Mouse (Mus musculus): ENCODE data around the gene Tsnax. TPM values are rescaled to one million over a fixed set of nuclear protein-coding genes. Genes with fewer than 3 reads are reported as not detected.

The Tsnax gene
- polyA plus RNA-seq, 1 experiment from 2014 or later = 91.9 TPM

GRCm38 (mm10) chr8:125066913-125067595, 54.3 kb downstream of the Tsnax start:
- WGBS = 27% methylated on average over 12 of the region's 12 CpGs
- Histone ChIP-seq H3K27me3 (ENCODE audit: insufficient read depth, low read length) (no peaks in the 10 kb centered on the region), H3K4me3 (replicated peaks; ENCODE audit: low read depth, low read length) (no peak overlapping the region), H3K4me2 (ENCODE audit: low read length) (0 out of 2 replicates have a peak overlapping the region, but pooled peaks have one; percentile 2), H3K4me1 (replicated peaks; ENCODE audit: insufficient read depth, low read length) (no peaks in the 10 kb centered on the region), H3K27ac (peak overlapping the region; percentile 47), H3K9me3 (replicated peaks; ENCODE audit: low read length) (no peaks in the 10 kb centered on the region), H3K9ac (ENCODE audit: low read depth, low read length) (no peak overlapping the region), H3K36me3 (ENCODE audit: insufficient read depth, low read length) (no peaks in the 10 kb centered on the region)
- DNase-seq (ENCODE audit: low spot score) (peak; percentile 92), ATAC-seq (replicated peaks; ENCODE audit: low FRiP score, low read depth) (no peak; the same call in 1 of the 2 replicates)
- TF ChIP-seq CTCF (IDR thresholded peaks at IDR 0.05; ENCODE audit: low read depth) = peak; percentile 81

GRCm38 (mm10) chr8:125067596-125067960, 54.8 kb downstream of the Tsnax start:
- ATAC-seq (replicated peaks; ENCODE audit: low FRiP score, low read depth) (peak; percentile 46; the same call in 1 of the 2 replicates), DNase-seq (ENCODE audit: low spot score) (no peak)
- peak overlapping the region; percentile 47 for H3K27ac ChIP-seq
- WGBS = 75% methylated on average over 9 of the region's 9 CpGs
- H3K4me1 ChIP-seq (replicated peaks; ENCODE audit: insufficient read depth, low read length) = no peaks in the 10 kb centered on the region
- H3K4me3 ChIP-seq (replicated peaks; ENCODE audit: low read depth, low read length) = no peak overlapping the region
- H3K4me2 ChIP-seq (ENCODE audit: low read length) = no peak overlapping the region
- H3K27me3 ChIP-seq (ENCODE audit: insufficient read depth, low read length) = no peaks in the 10 kb centered on the region
- H3K36me3 ChIP-seq (ENCODE audit: insufficient read depth, low read length) = no peaks in the 10 kb centered on the region
- no peak overlapping the region for H3K9ac ChIP-seq (ENCODE audit: low read depth, low read length)
- H3K9me3 ChIP-seq (replicated peaks; ENCODE audit: low read length) = no peaks in the 10 kb centered on the region
- TF ChIP-seq CTCF (IDR thresholded peaks at IDR 0.05; ENCODE audit: low read depth) = no peak

DNA sequence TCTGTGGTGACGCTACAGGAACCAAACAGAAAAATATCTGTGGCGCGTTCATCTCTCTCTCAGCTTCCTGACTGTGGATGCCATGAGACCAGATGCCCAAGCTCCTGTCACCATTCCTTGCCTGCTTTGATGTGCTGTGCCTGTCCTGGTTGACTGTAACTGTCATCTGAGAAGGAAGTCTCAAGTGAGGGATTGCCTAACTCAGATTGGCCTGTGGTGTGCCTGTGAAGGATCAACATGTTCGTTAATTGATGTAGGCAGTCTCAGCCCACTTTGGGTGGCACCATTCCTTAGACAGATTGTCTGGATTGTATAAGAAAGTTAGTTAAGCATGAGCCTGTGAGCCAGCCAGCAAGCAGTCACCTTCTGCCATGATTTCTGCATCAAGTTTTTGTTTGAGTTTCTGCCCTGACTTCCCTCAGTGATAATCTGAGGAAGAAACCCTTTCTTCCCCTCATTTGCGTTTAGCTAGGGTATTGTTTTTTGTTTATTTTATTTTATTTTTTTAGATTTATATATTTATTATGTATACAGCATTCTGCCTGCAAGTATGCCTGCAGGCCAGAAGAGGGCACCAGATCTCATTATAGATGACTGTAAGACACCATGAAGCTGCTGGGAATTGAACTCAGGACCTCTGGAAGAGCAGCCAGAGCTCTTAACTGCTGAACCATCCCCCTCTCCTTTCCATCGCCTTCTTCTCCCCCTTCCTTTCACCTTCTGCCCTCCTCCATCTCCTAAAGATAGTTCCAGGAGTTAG, 55.5 kb downstream of the Tsnax start:
- ATAC-seq (replicated peaks; ENCODE audit: low FRiP score, low read depth) = no peak
- peak; percentile 53 for TF ChIP-seq CTCF (IDR thresholded peaks at IDR 0.05; ENCODE audit: low read depth)
- no peaks in the 10 kb centered on the region for H3K27me3 ChIP-seq (ENCODE audit: insufficient read depth, low read length)
- no peak for DNase-seq (ENCODE audit: low spot score)
- H3K4me3 ChIP-seq (replicated peaks; ENCODE audit: low read depth, low read length) = no peak overlapping the region
- 80% methylated on average over 6 of the region's 6 CpGs for WGBS
- H3K4me2 ChIP-seq (ENCODE audit: low read length) = no peak overlapping the region
- no peaks in the 10 kb centered on the region for H3K9me3 ChIP-seq (replicated peaks; ENCODE audit: low read length)
- H3K36me3 ChIP-seq (ENCODE audit: insufficient read depth, low read length) = no peaks in the 10 kb centered on the region
- peak overlapping the region; percentile 47; the same call in 1 of the 2 replicates for H3K27ac ChIP-seq
- no peaks in the 10 kb centered on the region for H3K4me1 ChIP-seq (replicated peaks; ENCODE audit: insufficient read depth, low read length)
- H3K9ac ChIP-seq (ENCODE audit: low read depth, low read length) = no peak overlapping the region

DNA sequence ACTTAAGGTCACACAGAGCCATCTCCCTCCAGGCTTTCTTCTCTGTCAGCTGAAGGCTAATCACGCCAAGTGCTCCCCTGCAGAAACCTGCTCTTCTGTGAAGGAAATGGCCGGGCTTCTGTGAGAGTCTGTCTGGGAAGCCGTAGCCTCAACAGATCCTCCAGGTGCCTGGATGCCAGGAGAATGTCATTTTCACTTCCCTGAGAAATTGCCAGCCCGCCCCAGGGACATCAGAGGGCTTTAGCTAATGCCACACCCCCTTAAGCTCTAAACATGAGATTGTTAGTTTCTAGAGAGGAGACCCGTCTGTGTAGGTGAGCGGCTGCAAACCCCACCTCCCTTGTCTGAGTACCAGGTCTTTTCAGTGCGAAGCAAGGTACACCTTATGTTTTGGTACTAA, 56.5 kb downstream of the Tsnax start:
- Histone ChIP-seq H3K9ac (ENCODE audit: low read depth, low read length) (no peak overlapping the region), H3K4me2 (ENCODE audit: low read length) (no peak overlapping the region), H3K9me3 (replicated peaks; ENCODE audit: low read length) (no peaks in the 10 kb centered on the region), H3K4me1 (replicated peaks; ENCODE audit: insufficient read depth, low read length) (no peaks in the 10 kb centered on the region), H3K36me3 (ENCODE audit: insufficient read depth, low read length) (no peaks in the 10 kb centered on the region), H3K27ac (no peak overlapping the region), H3K4me3 (replicated peaks; ENCODE audit: low read depth, low read length) (no peak overlapping the region), H3K27me3 (ENCODE audit: insufficient read depth, low read length) (no peaks in the 10 kb centered on the region)
- no peak for DNase-seq (ENCODE audit: low spot score)
- ATAC-seq (replicated peaks; ENCODE audit: low FRiP score, low read depth) = no peak
- no peak for TF ChIP-seq CTCF (IDR thresholded peaks at IDR 0.05; ENCODE audit: low read depth)
- WGBS = 69% methylated on average over 7 of the region's 7 CpGs

DNA sequence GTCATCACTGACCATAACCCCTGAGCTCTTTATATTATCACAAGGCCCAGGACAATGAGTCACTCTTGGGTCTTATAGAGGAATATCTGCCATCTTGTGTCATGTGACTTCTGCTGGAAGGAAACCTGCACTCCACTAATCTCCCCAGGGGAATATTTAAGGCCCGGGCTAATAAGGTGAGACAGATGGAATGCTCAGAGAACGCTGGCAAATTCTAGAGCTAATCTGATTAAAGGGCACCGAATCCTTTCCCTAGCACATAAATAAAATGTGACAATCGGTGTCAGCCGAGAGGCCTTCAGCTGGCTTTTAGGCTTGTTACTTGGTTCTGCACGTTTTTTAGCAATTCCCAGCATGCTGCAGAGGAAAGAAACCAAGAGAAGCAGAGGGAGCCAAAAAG, 56.9 kb downstream of the Tsnax start:
- no peak overlapping the region for H3K9ac ChIP-seq (ENCODE audit: low read depth, low read length)
- H3K4me3 ChIP-seq (replicated peaks; ENCODE audit: low read depth, low read length) = no peak overlapping the region
- no peak for DNase-seq (ENCODE audit: low spot score)
- ATAC-seq (replicated peaks; ENCODE audit: low FRiP score, low read depth) = no peak
- no peaks in the 10 kb centered on the region for H3K9me3 ChIP-seq (replicated peaks; ENCODE audit: low read length)
- H3K4me2 ChIP-seq (ENCODE audit: low read length) = no peak overlapping the region
- H3K27me3 ChIP-seq (ENCODE audit: insufficient read depth, low read length) = no peaks in the 10 kb centered on the region
- no peak for TF ChIP-seq CTCF (IDR thresholded peaks at IDR 0.05; ENCODE audit: low read depth)
- H3K4me1 ChIP-seq (replicated peaks; ENCODE audit: insufficient read depth, low read length) = no peaks in the 10 kb centered on the region
- no peaks in the 10 kb centered on the region for H3K36me3 ChIP-seq (ENCODE audit: insufficient read depth, low read length)
- H3K27ac ChIP-seq = no peak overlapping the region
- 57% methylated on average over 6 of the region's 6 CpGs for WGBS

DNA sequence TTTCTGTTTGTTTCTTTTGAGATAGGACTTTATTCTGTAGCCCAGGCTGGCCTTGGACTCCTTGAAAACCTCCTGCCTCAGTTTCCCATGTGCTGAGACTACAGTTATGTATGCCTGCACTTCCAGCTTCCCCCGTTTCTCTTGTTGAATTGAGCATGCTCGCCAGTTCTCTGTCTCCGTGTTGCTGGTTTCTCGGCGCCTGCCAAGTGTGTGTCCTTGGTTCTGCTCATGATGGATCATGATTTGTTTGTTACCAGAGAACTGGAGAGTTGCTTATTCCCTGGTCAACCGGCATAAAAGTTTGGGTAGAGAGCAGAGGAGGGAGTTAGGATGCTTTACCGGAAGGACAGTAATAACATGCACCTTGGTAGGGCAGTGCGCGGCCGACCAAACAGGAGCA, 61.3 kb downstream of the Tsnax start:
- H3K9me3 ChIP-seq (replicated peaks; ENCODE audit: low read length) = no peaks in the 10 kb centered on the region
- 92% methylated on average over 10 of the region's 10 CpGs for WGBS
- H3K36me3 ChIP-seq (ENCODE audit: insufficient read depth, low read length) = no peaks in the 10 kb centered on the region
- no peaks in the 10 kb centered on the region for H3K27me3 ChIP-seq (ENCODE audit: insufficient read depth, low read length)
- no peak overlapping the region for H3K27ac ChIP-seq
- H3K4me2 ChIP-seq (ENCODE audit: low read length) = no peak overlapping the region
- DNase-seq (ENCODE audit: low spot score) (no peak), ATAC-seq (replicated peaks; ENCODE audit: low FRiP score, low read depth) (no peak)
- H3K9ac ChIP-seq (ENCODE audit: low read depth, low read length) = no peak overlapping the region
- no peak for TF ChIP-seq CTCF (IDR thresholded peaks at IDR 0.05; ENCODE audit: low read depth)
- H3K4me3 ChIP-seq (replicated peaks; ENCODE audit: low read depth, low read length) = no peak overlapping the region
- no peaks in the 10 kb centered on the region for H3K4me1 ChIP-seq (replicated peaks; ENCODE audit: insufficient read depth, low read length)
